Mouse (Mus musculus): ENCODE results near the gene Abcg2. TPM values are rescaled to one million over a fixed set of nuclear protein-coding genes. Genes with fewer than 3 reads are reported as not detected.
"Not testable (repeated sequence)": the region's sequence is repeated elsewhere in the genome, so short reads cannot be mapped to it uniquely, and the experiment has no call there.

Abcg2 gene
- total RNA-seq (2012; rRNA removed): 16.6 and 20.0 TPM in 2 replicates
- 39.9 and 48.5 TPM in 2 replicates for total RNA-seq (2014; rRNA removed)
- polyA plus RNA-seq (2012; ENCODE audit: insufficient read length, low read depth): 25.0 and 28.8 TPM in 2 replicates

DNA sequence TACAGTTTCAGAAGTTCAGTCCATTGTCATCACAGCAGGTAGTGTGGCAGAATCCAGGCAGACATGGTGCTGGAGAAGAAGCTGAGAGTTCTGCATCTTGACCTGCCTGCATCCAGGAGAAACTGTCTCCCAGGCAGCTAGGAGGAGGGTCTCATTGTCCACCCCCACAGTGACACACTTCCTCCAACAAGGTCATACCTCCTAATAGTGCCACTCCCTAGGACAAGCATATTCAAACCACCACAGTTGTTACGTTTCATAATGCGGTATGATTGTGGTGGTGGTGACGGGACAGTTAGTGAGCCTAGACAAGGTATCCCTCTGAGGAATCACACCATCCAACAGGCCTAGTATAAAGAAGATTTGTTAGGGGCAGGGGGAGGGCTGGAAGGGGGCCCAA, at the start of gene Abcg2:
TSS of gene Abcg2 (plus strand) at position 301 of the 400 bp plus-strand sequence.
- DNase-seq (ENCODE audit: extremely low read depth); H3K4me3 ChIP-seq (replicated peaks in 1 of 3; ENCODE audit: low read depth in 2 of 3, low read length in 2 of 3, poor library complexity in 1 of 3); dilution Hi-C loops (cut with MboI; ENCODE audit: extremely low pct_ligation_motif_present, extremely low pct_unique_long_range_greater_than_20kb, low sequenced_read_pairs): not testable (repeated sequence)

DNA sequence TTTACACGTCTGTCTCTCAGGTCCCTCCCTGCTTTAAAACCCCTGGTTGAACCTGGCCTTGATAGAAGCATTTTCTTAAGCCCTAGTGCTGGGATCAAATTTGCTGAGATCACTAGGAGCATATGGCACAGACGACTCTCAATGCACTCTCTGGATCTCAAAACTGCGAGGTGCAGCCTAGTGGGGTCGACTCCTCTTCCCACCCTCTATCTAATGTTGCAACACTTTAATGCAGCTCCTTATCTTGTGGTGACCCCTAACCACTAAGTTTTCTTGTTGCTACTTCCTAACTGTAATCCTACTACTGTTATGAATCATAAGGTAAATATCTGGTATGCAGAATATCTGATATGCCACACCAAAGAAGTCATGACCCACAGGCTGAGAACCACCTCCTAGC, 44.1 kb upstream of the Abcg2 start:
- H3K27me3 ChIP-seq (replicated peaks); in situ Hi-C loops (cut with MboI; ENCODE audit: low pct_ligation_motif_present, low pct_unique_long_range_greater_than_20kb, low sequenced_read_pairs); H3K4me1 ChIP-seq (ENCODE audit: control insufficient read depth in 1 of 2, insufficient read depth in 2 of 2); H3K4me3 ChIP-seq (replicated peaks in 1 of 3; ENCODE audit: low read depth in 2 of 3, low read length in 2 of 3, poor library complexity in 1 of 3); H3K9ac ChIP-seq (ENCODE audit: insufficient read depth, low read depth); DNase-seq (ENCODE audit: extremely low read depth); H3K79me2 ChIP-seq (replicated peaks; ENCODE audit: control insufficient read depth, extremely low read depth, insufficient read depth, poor library complexity, severe bottlenecking); dilution Hi-C loops (cut with MboI; ENCODE audit: extremely low pct_ligation_motif_present, extremely low pct_unique_long_range_greater_than_20kb, low sequenced_read_pairs); H3K9me3 ChIP-seq (replicated peaks; ENCODE audit: low read length); H3K27ac ChIP-seq (ENCODE audit: insufficient read depth, low read depth); H3K36me3 ChIP-seq (replicated peaks in 1 of 2; ENCODE audit: control insufficient read depth in 1 of 2, insufficient read depth in 1 of 2, low read length in 1 of 2); H3K4me2 ChIP-seq (ENCODE audit: insufficient read depth, low read depth, poor library complexity, severe bottlenecking): not testable (repeated sequence)

More for the DNA sequence above, at the start of gene Abcg2:
- in situ Hi-C loops (cut with MboI; ENCODE audit: low pct_ligation_motif_present, low pct_unique_long_range_greater_than_20kb, low sequenced_read_pairs); H3K9me3 ChIP-seq (replicated peaks; ENCODE audit: low read length); H3K79me2 ChIP-seq (replicated peaks; ENCODE audit: control insufficient read depth, extremely low read depth, insufficient read depth, poor library complexity, severe bottlenecking); H3K9ac ChIP-seq (ENCODE audit: insufficient read depth, low read depth); H3K27me3 ChIP-seq (replicated peaks); H3K4me2 ChIP-seq (ENCODE audit: insufficient read depth, low read depth, poor library complexity, severe bottlenecking); H3K27ac ChIP-seq (ENCODE audit: insufficient read depth, low read depth); H3K4me1 ChIP-seq (ENCODE audit: control insufficient read depth in 1 of 2, insufficient read depth in 2 of 2); H3K36me3 ChIP-seq (replicated peaks in 1 of 2; ENCODE audit: control insufficient read depth in 1 of 2, insufficient read depth in 1 of 2, low read length in 1 of 2): not testable (repeated sequence)

DNA sequence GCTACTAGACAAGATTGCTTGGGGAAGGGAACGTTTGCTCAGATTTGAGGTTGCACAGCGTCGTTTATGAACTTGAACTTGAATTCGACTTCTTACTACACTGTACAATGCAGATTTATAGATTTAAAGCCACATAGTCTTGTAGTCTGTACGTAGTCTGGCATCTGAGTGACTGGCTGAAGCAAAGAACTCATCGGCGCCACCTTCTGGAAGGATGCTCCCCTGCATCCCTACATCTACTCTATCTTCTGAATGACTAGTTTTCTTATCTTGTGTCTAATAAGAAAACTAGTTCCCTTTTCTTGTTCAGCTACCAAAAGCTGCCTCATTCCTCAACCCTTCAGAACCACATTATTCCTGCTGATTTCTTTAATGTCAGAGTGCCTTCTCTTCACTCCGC, 41.5 kb upstream of the Abcg2 start:
- H3K27ac ChIP-seq (ENCODE audit: insufficient read depth, low read depth); H3K4me1 ChIP-seq (ENCODE audit: control insufficient read depth in 1 of 2, insufficient read depth in 2 of 2); H3K27me3 ChIP-seq (replicated peaks); H3K79me2 ChIP-seq (replicated peaks; ENCODE audit: control insufficient read depth, extremely low read depth, insufficient read depth, poor library complexity, severe bottlenecking); H3K36me3 ChIP-seq (replicated peaks in 1 of 2; ENCODE audit: control insufficient read depth in 1 of 2, insufficient read depth in 1 of 2, low read length in 1 of 2); H3K9ac ChIP-seq (ENCODE audit: insufficient read depth, low read depth); in situ Hi-C loops (cut with MboI; ENCODE audit: low pct_ligation_motif_present, low pct_unique_long_range_greater_than_20kb, low sequenced_read_pairs); H3K4me2 ChIP-seq (ENCODE audit: insufficient read depth, low read depth, poor library complexity, severe bottlenecking); dilution Hi-C loops (cut with MboI; ENCODE audit: extremely low pct_ligation_motif_present, extremely low pct_unique_long_range_greater_than_20kb, low sequenced_read_pairs); H3K4me3 ChIP-seq (replicated peaks in 1 of 3; ENCODE audit: low read depth in 2 of 3, low read length in 2 of 3, poor library complexity in 1 of 3); H3K9me3 ChIP-seq (replicated peaks; ENCODE audit: low read length): not testable (repeated sequence)
- peak; percentile 56 for DNase-seq (ENCODE audit: extremely low read depth)
- TF ChIP-seq RAD21 (IDR thresholded peaks at IDR 0.05; ENCODE audit: low read depth, low read length) (peak; percentile 17), SMC3 (IDR thresholded peaks at IDR 0.05; ENCODE audit: low read depth, low read length) (peak; percentile 51), CTCF (conservative IDR thresholded peaks at IDR 0.05 in 1 of 2, IDR thresholded peaks at IDR 0.05 in 1 of 2; ENCODE audit: low read depth in 2 of 2, low read length in 2 of 2) (peak in 1 of 2 experiments; percentile 60; a peak in 3 of 4 replicates)

GRCm38 (mm10) chr6:58544971-58545370, 39.4 kb upstream of the Abcg2 start:
- dilution Hi-C loops (cut with MboI; ENCODE audit: extremely low pct_ligation_motif_present, extremely low pct_unique_long_range_greater_than_20kb, low sequenced_read_pairs); H3K4me2 ChIP-seq (ENCODE audit: insufficient read depth, low read depth, poor library complexity, severe bottlenecking); H3K27ac ChIP-seq (ENCODE audit: insufficient read depth, low read depth); H3K27me3 ChIP-seq (replicated peaks); H3K4me1 ChIP-seq (ENCODE audit: control insufficient read depth in 1 of 2, insufficient read depth in 2 of 2); H3K9ac ChIP-seq (ENCODE audit: insufficient read depth, low read depth); DNase-seq (ENCODE audit: extremely low read depth); in situ Hi-C loops (cut with MboI; ENCODE audit: low pct_ligation_motif_present, low pct_unique_long_range_greater_than_20kb, low sequenced_read_pairs); H3K4me3 ChIP-seq (replicated peaks in 1 of 3; ENCODE audit: low read depth in 2 of 3, low read length in 2 of 3, poor library complexity in 1 of 3); H3K9me3 ChIP-seq (replicated peaks; ENCODE audit: low read length); H3K36me3 ChIP-seq (replicated peaks in 1 of 2; ENCODE audit: control insufficient read depth in 1 of 2, insufficient read depth in 1 of 2, low read length in 1 of 2); H3K79me2 ChIP-seq (replicated peaks; ENCODE audit: control insufficient read depth, extremely low read depth, insufficient read depth, poor library complexity, severe bottlenecking): not testable (repeated sequence)

DNA sequence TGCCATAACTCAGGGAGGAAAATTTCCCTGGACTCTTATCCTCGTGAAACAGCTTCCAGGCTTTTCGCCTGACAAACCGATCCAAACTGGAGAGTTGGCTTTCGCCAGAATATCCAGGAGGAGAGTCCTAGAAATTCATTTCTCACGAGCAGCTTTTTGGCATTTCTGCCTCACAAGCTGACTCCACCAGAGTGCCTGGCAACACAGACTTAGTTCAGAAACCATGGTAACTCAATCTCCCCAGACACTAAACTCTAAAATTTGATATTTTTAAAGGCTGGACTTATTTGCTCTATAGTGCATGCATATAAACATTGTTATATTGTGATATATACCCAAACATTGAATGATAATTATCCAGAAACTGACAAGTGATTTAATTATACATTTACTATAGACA, 38.3 kb upstream of the Abcg2 start:
- H3K36me3 ChIP-seq (replicated peaks in 1 of 2; ENCODE audit: control insufficient read depth in 1 of 2, insufficient read depth in 1 of 2, low read length in 1 of 2); H3K27ac ChIP-seq (ENCODE audit: insufficient read depth, low read depth); H3K4me2 ChIP-seq (ENCODE audit: insufficient read depth, low read depth, poor library complexity, severe bottlenecking); dilution Hi-C loops (cut with MboI; ENCODE audit: extremely low pct_ligation_motif_present, extremely low pct_unique_long_range_greater_than_20kb, low sequenced_read_pairs); H3K4me1 ChIP-seq (ENCODE audit: control insufficient read depth in 1 of 2, insufficient read depth in 2 of 2); H3K27me3 ChIP-seq (replicated peaks); in situ Hi-C loops (cut with MboI; ENCODE audit: low pct_ligation_motif_present, low pct_unique_long_range_greater_than_20kb, low sequenced_read_pairs); H3K4me3 ChIP-seq (replicated peaks in 1 of 3; ENCODE audit: low read depth in 2 of 3, low read length in 2 of 3, poor library complexity in 1 of 3); H3K9ac ChIP-seq (ENCODE audit: insufficient read depth, low read depth); H3K9me3 ChIP-seq (replicated peaks; ENCODE audit: low read length); H3K79me2 ChIP-seq (replicated peaks; ENCODE audit: control insufficient read depth, extremely low read depth, insufficient read depth, poor library complexity, severe bottlenecking); DNase-seq (ENCODE audit: extremely low read depth): not testable (repeated sequence)

All from CH12.LX (cell line).